Mouse (Mus musculus) left cerebral cortex, adult 2 months (tissue): ENCODE results near the gene Cers5. TPM values are rescaled to one million over a fixed set of nuclear protein-coding genes. Genes with fewer than 3 reads are reported as not detected.
"Not testable (repeated sequence)": the region's sequence is repeated elsewhere in the genome, so short reads cannot be mapped to it uniquely, and the experiment has no call there.

Experiments used
- DNase-seq, 2 experiments: peaks; one replicate each; pipeline ENCODE4 v3.0.0; 2021 to 2022; ENCODE audit warnings: low spot score in 2 of 2, mixed read lengths in 1 of 2; ENCODE audit errors: extremely low spot score in 1 of 2
- H3K27ac ChIP-seq: fragments of 200-600 bp; 2 replicates; pipeline ENCODE4 v1.8.1; 2022
- H3K4me3 ChIP-seq: fragments of 200-600 bp; 2 replicates; pipeline ENCODE4 v1.8.1; 2022
- CTCF ChIP-seq: fragments of 200-600 bp; IDR thresholded peaks from 2 replicates; pipeline ENCODE4 v1.8.1; 2022; ENCODE audit warnings: antibody characterized with exemption, mild to moderate bottlenecking, moderate library complexity
- intact Hi-C: fragments of 180-260 bp; cut with DNase I; formaldehyde crosslinking; loops from one replicate; pipeline ENCODE4 v1.15.1; 2025
- total RNA-seq, 2 experiments: library from RNA; stranded (reverse); gene quantifications; 2 replicates each; pipeline ENCODE4 v1.2.3; 2021

Cers5 gene
- total RNA-seq, 2 experiments from 2014 or later = 32.3 to 34.7 TPM

GRCm38 (mm10) chr15:99703104-99703503 is 69.6 kb downstream of the Cers5 start:
- TF ChIP-seq CTCF = no peak; the same call in 1 of the 2 replicates
- H3K27ac ChIP-seq = peak overlapping the region; percentile 99
- H3K4me3 ChIP-seq = peak overlapping the region; percentile 98
- peak in 1 of 2 experiments; percentile 23 for DNase-seq
- intact Hi-C loops = loop anchor here (2.0 kb wide), 1 partner anchor 14 kb away; the partner anchor contains the start of gene Gpd1

- peak; percentile 92 for TF ChIP-seq CTCF
- peak within 1 kb of the TSS; percentile 98 for H3K4me3 ChIP-seq
- peak; percentile 95 to 97 for DNase-seq
- H3K27ac ChIP-seq = peak within 1 kb of the TSS; percentile 99
- intact Hi-C loops = loop anchor here (2.0 kb wide), 1 partner anchor 15 kb away; the partner anchor contains the start of gene Gpd1
Observed at GRCm38 (mm10) chr15:99701999-99702900, 70.4 kb downstream of the Cers5 start, which contains the start of gene Smarcd1. Smarcd1 (plus strand) TSS chr15:99702129.

- Histone ChIP-seq H3K27ac (peak overlapping the region; percentile 99), H3K4me3 (peak overlapping the region; percentile 98)
- DNase-seq, intact Hi-C loops: not testable (repeated sequence)
Observed at GRCm38 (mm10) chr15:99701640-99701998, 71.1 kb downstream of the Cers5 start.

GRCm38 (mm10) chr15:99700219-99701106 is 72.2 kb downstream of the Cers5 start:
- intact Hi-C loops = no loop called here

GRCm38 (mm10) chr15:99699715-99700114 is 73.0 kb downstream of the Cers5 start:
- no peak for DNase-seq
- no peak overlapping the region; the same call in 1 of the 2 replicates for H3K27ac ChIP-seq
- no peak overlapping the region for H3K4me3 ChIP-seq
- intact Hi-C loops = no loop called here
- TF ChIP-seq CTCF = no peak

More at GRCm38 (mm10) chr15:99700219-99701106, 72.2 kb downstream of the Cers5 start:
- no peak overlapping the region for H3K4me3 ChIP-seq
- no peak overlapping the region; the same call in 1 of the 2 replicates for H3K27ac ChIP-seq
- no peak for TF ChIP-seq CTCF
- DNase-seq = no peak

- intact Hi-C loops = no loop called here
- DNase-seq = no peak
- Histone ChIP-seq H3K4me3 (no peak overlapping the region), H3K27ac (peak overlapping the region; percentile 37)
- TF ChIP-seq CTCF = no peak
Observed at GRCm38 (mm10) chr15:99698533-99699085, 74.1 kb downstream of the Cers5 start.

GRCm38 (mm10) chr15:99697309-99697708 is 75.4 kb downstream of the Cers5 start:
- H3K4me3 ChIP-seq = no peak overlapping the region

GRCm38 (mm10) chr15:99691976-99692375 is 80.7 kb downstream of the Cers5 start:
- intact Hi-C loops = no loop called here
- Histone ChIP-seq H3K4me3 (no peak overlapping the region), H3K27ac (no peak overlapping the region)
- no peak for TF ChIP-seq CTCF
- DNase-seq = no peak

More at GRCm38 (mm10) chr15:99697309-99697708, 75.4 kb downstream of the Cers5 start:
- no peak for DNase-seq
- TF ChIP-seq CTCF = no peak
- no peak overlapping the region for H3K27ac ChIP-seq
- intact Hi-C loops = no loop called here

GRCm38 (mm10) chr15:99690924-99691323 is 81.8 kb downstream of the Cers5 start:
- TF ChIP-seq CTCF = no peak
- DNase-seq = no peak
- Histone ChIP-seq H3K4me3 (no peak overlapping the region), H3K27ac (no peak overlapping the region)
- intact Hi-C loops = no loop called here

- TF ChIP-seq CTCF = peak; percentile 93
- intact Hi-C loops = loop anchor here (1.0 to 5.0 kb wide), 2 partner anchors 92 to 191 kb away; no protein-coding TSS in a partner anchor
- DNase-seq = peak in 1 of 2 experiments; percentile 53
- no peak overlapping the region for H3K27ac ChIP-seq
- no peak overlapping the region for H3K4me3 ChIP-seq
Observed at GRCm38 (mm10) chr15:99688712-99689111, 84.0 kb downstream of the Cers5 start.

Other genes with a start within 250 kb of the Cers5 start
- gene Faim2, start 244.7 kb downstream of the Cers5 start, total RNA-seq = 100 to 1,000 TPM; 421 to 422 TPM
- gene Aqp2, start 193.8 kb downstream of the Cers5 start, total RNA-seq = under 1 TPM in 1 of 2 experiments, not detected in 1; 0.25 TPM
- gene Aqp5, start 182.1 kb downstream of the Cers5 start, total RNA-seq = under 1 TPM; 0.59 to 0.79 TPM
- under 1 TPM; 0.61 to 0.70 TPM for gene Aqp6, start 171.5 kb downstream of the Cers5 start, total RNA-seq
- 10 to 100 TPM in 1 of 2 experiments, 1 to 10 TPM in 1; 8.0 to 10.6 TPM for gene Racgap1, start 121.2 kb downstream of the Cers5 start, total RNA-seq
- gene Asic1, start 102.5 kb downstream of the Cers5 start, total RNA-seq = 10 to 100 TPM; 66.7 to 81.0 TPM
- 100 to 1,000 TPM; 157 to 163 TPM for gene Smarcd1, start 70.8 kb downstream of the Cers5 start, total RNA-seq
- gene Gm17349, start 67.4 kb downstream of the Cers5 start, total RNA-seq = 10 to 100 TPM in 1 of 2 experiments, 1 to 10 TPM in 1; 5.3 to 11.7 TPM
- 100 to 1,000 TPM in 1 of 2 experiments, 10 to 100 TPM in 1; 90.7 to 100 TPM for gene Gpd1, start 55.4 kb downstream of the Cers5 start, total RNA-seq
- gene Cox14, start 47.3 kb downstream of the Cers5 start, total RNA-seq = 100 to 1,000 TPM; 113 to 123 TPM
- 10 to 100 TPM in 1 of 2 experiments, 1 to 10 TPM in 1; 9.9 to 11.0 TPM for gene Lima1, start 102.6 kb upstream of the Cers5 start, total RNA-seq
- gene Fam186a, start 194.2 kb upstream of the Cers5 start, total RNA-seq = under 1 TPM in 1 of 2 experiments, not detected in 1; 0.05 TPM
- gene Larp4, start 197.2 kb upstream of the Cers5 start, total RNA-seq = 10 to 100 TPM; 43.5 to 51.8 TPM